Mouse (Mus musculus): ENCODE measurements around the gene Arhgap5. TPM values are rescaled to one million over a fixed set of nuclear protein-coding genes. Genes with fewer than 3 reads are reported as not detected.
"Not testable (repeated sequence)": the region's sequence is repeated elsewhere in the genome, so short reads cannot be mapped to it uniquely, and the experiment has no call there.

The Arhgap5 gene
- polyA plus RNA-seq, 1 experiment from 2014 or later, result 25.5 TPM

DNA sequence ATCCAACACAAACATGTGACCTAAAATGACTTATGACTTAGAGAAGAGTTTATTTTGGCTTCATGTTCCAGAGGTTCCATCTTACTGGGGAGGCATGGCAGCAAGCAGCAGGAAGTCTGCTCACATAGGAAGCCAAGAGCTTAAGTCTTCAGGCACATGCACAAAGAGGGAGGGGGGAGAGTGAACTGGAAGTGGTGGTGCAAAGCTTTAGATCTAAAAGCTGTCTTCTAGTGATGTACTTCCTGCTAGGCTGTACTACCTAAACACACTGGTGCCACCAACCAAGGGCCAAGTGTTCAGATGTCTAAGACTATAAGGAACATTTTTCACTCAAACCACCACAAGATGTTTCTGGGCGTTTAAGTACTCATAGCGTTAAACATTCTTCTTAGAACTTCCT is 48.3 kb downstream of the Arhgap5 start:
- Histone ChIP-seq H3K4me3 (ENCODE audit: low read depth, low read length) (no peak overlapping the region), H3K27me3 (ENCODE audit: control insufficient read depth, insufficient read depth, low read length) (no peaks in the 10 kb centered on the region), H3K9ac (ENCODE audit: low read length) (no peak overlapping the region), H3K4me1 (replicated peaks; ENCODE audit: control insufficient read depth, insufficient read depth) (no peaks in the 10 kb centered on the region), H3K9me3 (ENCODE audit: control insufficient read depth, low read length) (no peaks in the 10 kb centered on the region), H3K4me2 (replicated peaks; ENCODE audit: low read depth) (no peak overlapping the region), H3K27ac (replicated peaks) (no peak overlapping the region), H3K36me3 (ENCODE audit: control insufficient read depth, insufficient read depth, low read length) (no peaks in the 10 kb centered on the region)
- TF ChIP-seq EP300 (optimal IDR thresholded peaks at IDR 0.05), result no peak
- no peak for TF ChIP-seq CTCF (IDR thresholded peaks at IDR 0.05; ENCODE audit: low read depth)
- 89% methylated on average over 2 of the region's 2 CpGs for WGBS
- no peak for ATAC-seq (ENCODE audit: low FRiP score, low TSS enrichment)
- DNase-seq (ENCODE audit: low spot score), result no peak

DNA sequence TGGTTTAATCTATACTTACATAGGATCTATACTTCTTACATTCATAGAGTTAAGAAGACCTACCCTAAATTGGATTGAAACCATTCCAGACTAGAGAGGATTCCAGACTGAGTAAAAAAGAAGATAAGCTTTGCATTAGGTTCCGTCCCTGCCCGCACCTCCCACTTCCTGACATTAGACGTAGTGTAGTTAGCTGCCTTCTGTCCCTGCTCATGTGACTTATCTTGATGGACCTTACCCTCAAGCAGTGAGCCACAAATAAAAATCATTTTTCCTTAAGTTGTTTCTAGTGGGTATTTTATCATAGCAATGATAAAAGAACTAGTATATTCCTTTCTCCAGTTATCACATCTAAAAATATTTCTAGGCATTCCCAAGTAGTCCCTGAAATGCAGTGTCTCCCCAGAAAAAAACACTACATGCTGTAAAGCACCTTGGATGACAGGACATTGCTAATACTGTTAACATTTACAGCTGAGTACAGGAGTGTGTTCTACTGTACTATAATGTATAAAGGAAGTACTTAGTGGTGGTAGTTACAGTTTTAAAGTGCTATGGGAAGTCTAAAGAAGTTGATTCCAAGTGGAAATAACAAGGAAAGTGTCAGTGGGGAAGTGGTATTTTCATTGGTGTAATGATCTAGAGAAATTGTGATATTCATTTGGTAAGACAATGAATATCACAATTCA is 51.6 kb downstream of the Arhgap5 start:
- Histone ChIP-seq H3K9ac (ENCODE audit: low read length) (no peak overlapping the region), H3K27ac (replicated peaks) (no peak overlapping the region), H3K36me3 (ENCODE audit: control insufficient read depth, insufficient read depth, low read length) (no peaks in the 10 kb centered on the region), H3K27me3 (ENCODE audit: control insufficient read depth, insufficient read depth, low read length) (no peaks in the 10 kb centered on the region), H3K9me3 (ENCODE audit: control insufficient read depth, low read length) (no peaks in the 10 kb centered on the region), H3K4me1 (replicated peaks; ENCODE audit: control insufficient read depth, insufficient read depth) (no peaks in the 10 kb centered on the region), H3K4me3 (ENCODE audit: low read depth, low read length) (no peak overlapping the region), H3K4me2 (replicated peaks; ENCODE audit: low read depth) (no peak overlapping the region)
- ATAC-seq (ENCODE audit: low FRiP score, low TSS enrichment), result peak; percentile 60; the same call in 1 of the 2 replicates
- TF ChIP-seq CTCF (IDR thresholded peaks at IDR 0.05; ENCODE audit: low read depth) (no peak), EP300 (optimal IDR thresholded peaks at IDR 0.05) (no peak)
- no peak for DNase-seq (ENCODE audit: low spot score)
- 65% methylated on average over 3 of the region's 3 CpGs for WGBS

DNA sequence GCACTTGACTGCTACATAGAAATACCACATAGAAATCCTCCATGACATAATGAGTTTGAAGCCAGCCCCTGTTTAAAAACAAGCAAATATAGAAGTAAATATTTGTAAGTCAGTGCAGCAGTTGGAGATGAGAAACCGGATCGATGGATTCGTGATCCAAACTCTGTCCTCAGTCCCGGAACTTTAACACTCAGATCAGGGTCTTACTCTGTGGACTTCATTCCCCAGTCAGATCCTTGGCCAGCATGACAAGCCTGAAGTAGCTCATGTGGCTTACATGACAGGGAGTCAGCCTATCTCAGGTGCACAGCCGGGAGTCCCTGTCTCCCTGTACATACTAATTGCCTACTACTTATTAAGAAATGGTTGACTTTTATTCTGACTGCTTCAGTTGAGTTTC is 61.9 kb downstream of the Arhgap5 start:
- Histone ChIP-seq H3K27me3 (ENCODE audit: control insufficient read depth, insufficient read depth, low read length) (no peaks in the 10 kb centered on the region), H3K36me3 (ENCODE audit: control insufficient read depth, insufficient read depth, low read length) (no peaks in the 10 kb centered on the region; the same call in 1 of the 2 replicates), H3K9ac (ENCODE audit: low read length) (no peak overlapping the region), H3K4me1 (replicated peaks; ENCODE audit: control insufficient read depth, insufficient read depth) (no peaks in the 10 kb centered on the region), H3K4me2 (replicated peaks; ENCODE audit: low read depth) (no peak overlapping the region), H3K4me3 (ENCODE audit: low read depth, low read length) (no peak overlapping the region), H3K9me3 (ENCODE audit: control insufficient read depth, low read length) (no peaks in the 10 kb centered on the region), H3K27ac (replicated peaks) (no peak overlapping the region)
- 88% methylated on average over 5 of the region's 5 CpGs for WGBS
- TF ChIP-seq CTCF (IDR thresholded peaks at IDR 0.05; ENCODE audit: low read depth), result no peak
- TF ChIP-seq EP300 (optimal IDR thresholded peaks at IDR 0.05), result no peak
- ATAC-seq (ENCODE audit: low FRiP score, low TSS enrichment), result no peak
- no peak for DNase-seq (ENCODE audit: low spot score)

DNA sequence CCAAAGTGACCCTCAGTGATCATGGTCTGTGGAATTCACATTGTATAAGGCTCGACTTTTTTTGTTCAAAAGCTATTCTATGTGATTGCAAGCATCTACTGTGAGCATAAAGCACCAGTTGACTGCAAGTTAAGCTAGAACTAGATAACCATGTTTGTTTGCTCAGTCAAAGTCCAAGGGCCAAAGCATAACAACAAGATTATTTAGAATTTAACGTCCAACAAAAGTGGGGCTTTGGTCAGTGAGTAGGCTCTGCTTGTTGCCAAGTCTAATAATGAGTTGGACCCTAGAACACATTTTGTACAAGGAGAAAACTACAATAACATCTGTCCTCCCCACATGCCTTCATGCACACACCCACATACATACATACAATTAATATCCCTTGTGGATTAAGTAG is 69.6 kb downstream of the Arhgap5 start:
- Histone ChIP-seq H3K27me3 (ENCODE audit: control insufficient read depth, insufficient read depth, low read length) (no peaks in the 10 kb centered on the region), H3K27ac (replicated peaks) (no peak overlapping the region), H3K4me1 (replicated peaks; ENCODE audit: control insufficient read depth, insufficient read depth) (no peaks in the 10 kb centered on the region), H3K36me3 (ENCODE audit: control insufficient read depth, insufficient read depth, low read length) (no peaks in the 10 kb centered on the region), H3K4me3 (ENCODE audit: low read depth, low read length) (no peak overlapping the region), H3K9ac (ENCODE audit: low read length) (no peak overlapping the region), H3K9me3 (ENCODE audit: control insufficient read depth, low read length) (no peaks in the 10 kb centered on the region), H3K4me2 (replicated peaks; ENCODE audit: low read depth) (no peak overlapping the region)
- no peak for TF ChIP-seq EP300 (optimal IDR thresholded peaks at IDR 0.05)
- TF ChIP-seq CTCF (IDR thresholded peaks at IDR 0.05; ENCODE audit: low read depth), result no peak
- 76% methylated on average over 2 of the region's 2 CpGs for WGBS
- ATAC-seq (ENCODE audit: low FRiP score, low TSS enrichment) (peak; percentile 26; the same call in 1 of the 2 replicates), DNase-seq (ENCODE audit: low spot score) (no peak)

DNA sequence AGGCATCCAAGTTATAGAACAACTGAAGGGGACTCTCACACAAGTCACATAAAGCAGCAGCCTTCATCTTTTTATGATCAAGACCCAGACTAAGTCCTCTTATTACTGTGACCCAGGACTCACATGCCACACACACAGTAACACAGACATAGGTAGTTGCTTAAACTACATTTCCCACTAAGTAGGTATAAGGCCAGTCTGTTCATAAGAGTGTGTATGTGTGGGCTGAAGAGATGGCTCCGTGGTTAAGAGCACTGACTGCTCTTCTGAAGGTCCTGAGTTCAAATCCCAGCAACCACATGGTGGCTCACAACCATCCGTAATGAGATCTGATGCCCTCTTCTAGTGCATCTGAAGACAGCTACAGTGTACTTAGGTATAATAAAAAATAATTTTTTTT is 82.7 kb downstream of the Arhgap5 start:
- not testable (repeated sequence) for H3K4me1 ChIP-seq (replicated peaks; ENCODE audit: control insufficient read depth, insufficient read depth); DNase-seq (ENCODE audit: low spot score); H3K9me3 ChIP-seq (ENCODE audit: control insufficient read depth, low read length); H3K27me3 ChIP-seq (ENCODE audit: control insufficient read depth, insufficient read depth, low read length); H3K4me2 ChIP-seq (replicated peaks; ENCODE audit: low read depth); H3K9ac ChIP-seq (ENCODE audit: low read length); H3K4me3 ChIP-seq (ENCODE audit: low read depth, low read length); ATAC-seq (ENCODE audit: low FRiP score, low TSS enrichment); H3K36me3 ChIP-seq (ENCODE audit: control insufficient read depth, insufficient read depth, low read length); H3K27ac ChIP-seq (replicated peaks)
- WGBS, result 83% methylated on average over 2 of the region's 2 CpGs

DNA sequence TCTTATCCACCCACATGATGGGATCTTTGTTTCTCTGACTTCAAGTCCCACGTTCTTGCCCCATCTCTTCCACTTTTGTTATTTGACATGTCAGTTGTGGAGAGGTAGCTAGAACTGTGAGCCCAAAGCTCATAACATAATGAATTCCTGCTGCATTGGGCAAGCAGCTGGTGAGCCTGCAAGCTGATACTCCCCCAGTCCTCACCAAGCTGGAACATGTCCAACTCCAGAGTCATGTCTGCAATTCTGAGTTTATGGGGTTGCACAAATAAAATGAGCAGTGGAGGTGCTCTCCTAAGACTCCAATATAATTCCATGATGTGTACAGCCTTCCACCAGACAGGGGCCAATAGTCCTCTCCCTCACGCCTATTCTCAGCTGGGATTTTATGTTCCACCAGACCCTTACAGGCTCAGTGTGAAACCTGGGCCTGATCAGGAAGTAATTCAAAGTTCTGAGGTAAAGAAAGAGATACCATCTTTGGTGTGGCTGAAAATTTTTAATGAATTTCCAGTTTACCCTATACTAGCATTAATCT is 83.8 kb downstream of the Arhgap5 start:
- Histone ChIP-seq H3K27me3 (ENCODE audit: control insufficient read depth, insufficient read depth, low read length) (no peaks in the 10 kb centered on the region), H3K36me3 (ENCODE audit: control insufficient read depth, insufficient read depth, low read length) (no peaks in the 10 kb centered on the region), H3K27ac (replicated peaks) (no peak overlapping the region), H3K4me1 (replicated peaks; ENCODE audit: control insufficient read depth, insufficient read depth) (no peaks in the 10 kb centered on the region), H3K9me3 (ENCODE audit: control insufficient read depth, low read length) (no peaks in the 10 kb centered on the region), H3K4me2 (replicated peaks; ENCODE audit: low read depth) (no peak overlapping the region), H3K9ac (ENCODE audit: low read length) (no peak overlapping the region), H3K4me3 (ENCODE audit: low read depth, low read length) (no peak overlapping the region)
- ATAC-seq (ENCODE audit: low FRiP score, low TSS enrichment), result no peak
- no peak for TF ChIP-seq EP300 (optimal IDR thresholded peaks at IDR 0.05)
- no peak for TF ChIP-seq CTCF (IDR thresholded peaks at IDR 0.05; ENCODE audit: low read depth)
- DNase-seq (ENCODE audit: low spot score), result no peak
- WGBS, result 60% methylated on average over 2 of the region's 2 CpGs

All from stomach, postnatal 0 days (tissue).